Mouse (Mus musculus): Measurements from ENCODE around the gene Adamts18. TPM values are rescaled to one million over a fixed set of nuclear protein-coding genes. Genes with fewer than 3 reads are reported as not detected.
A peak's percentile ranks its signal among the peaks of the same experiment; 100 is the strongest.

Adamts18 gene
- polyA plus RNA-seq, 1 experiment from 2014 or later, result 6.3 TPM

DNA sequence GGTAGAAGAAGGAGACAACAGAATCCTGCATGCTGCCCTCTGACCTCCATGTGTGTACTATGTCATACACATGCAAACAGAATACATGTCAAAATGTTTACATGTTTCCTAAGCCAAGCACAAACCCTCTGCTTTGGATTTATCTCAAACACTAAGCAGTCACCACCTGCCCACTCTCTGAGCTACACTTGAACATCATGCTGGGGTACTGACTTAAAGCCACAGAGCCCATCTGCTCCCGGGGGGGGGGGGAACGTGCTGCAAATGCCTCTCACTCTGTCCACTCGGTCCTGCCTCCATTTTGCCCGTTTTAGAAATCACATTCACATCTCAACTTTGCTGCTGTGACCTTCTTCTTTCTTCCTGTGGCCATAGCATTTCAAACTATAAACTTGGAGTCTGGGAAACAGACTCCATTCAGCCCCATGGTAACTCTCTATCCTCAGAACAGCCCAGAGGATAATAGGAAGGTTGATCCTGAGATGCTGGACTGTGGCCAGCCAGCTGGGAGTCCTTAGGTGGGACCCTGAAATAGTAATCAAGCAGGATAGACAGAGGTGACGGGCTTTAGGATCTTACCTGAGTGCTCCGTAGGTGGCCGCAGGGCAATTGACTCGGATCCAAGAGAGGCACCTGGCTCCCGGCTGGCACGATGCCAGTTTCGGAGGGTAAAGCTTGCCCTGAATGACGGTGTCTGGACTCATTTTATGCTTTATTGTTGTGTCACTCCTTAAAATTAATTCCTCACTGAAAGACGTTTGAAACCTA is 17.0 kb upstream of the Adamts18 start:
- 0 out of 2 replicates have a peak, but pooled peaks have one; percentile 37 for ATAC-seq (ENCODE audit: insufficient number of reproducible peaks, insufficient read depth, low FRiP score, low TSS enrichment, low read depth)
- H3K27ac ChIP-seq, result 0 out of 2 replicates have a peak overlapping the region, but pooled peaks have one; percentile 2
- H3K9me3 ChIP-seq, result 0 out of 2 replicates have a peak, but pooled peaks cover 12% of the 10 kb centered on the region
- no peaks in the 10 kb centered on the region for H3K36me3 ChIP-seq
- H3K9ac ChIP-seq (replicated peaks), result no peak overlapping the region
- no peak overlapping the region for H3K4me3 ChIP-seq (replicated peaks)
- peaks cover 3% of the 10 kb centered on the region; the same call in 1 of the 2 replicates for H3K27me3 ChIP-seq
- 54% methylated on average over 13 of the region's 13 CpGs for WGBS
- no peak overlapping the region for H3K4me2 ChIP-seq
- H3K4me1 ChIP-seq (replicated peaks), result peaks cover 15% of the 10 kb centered on the region

DNA sequence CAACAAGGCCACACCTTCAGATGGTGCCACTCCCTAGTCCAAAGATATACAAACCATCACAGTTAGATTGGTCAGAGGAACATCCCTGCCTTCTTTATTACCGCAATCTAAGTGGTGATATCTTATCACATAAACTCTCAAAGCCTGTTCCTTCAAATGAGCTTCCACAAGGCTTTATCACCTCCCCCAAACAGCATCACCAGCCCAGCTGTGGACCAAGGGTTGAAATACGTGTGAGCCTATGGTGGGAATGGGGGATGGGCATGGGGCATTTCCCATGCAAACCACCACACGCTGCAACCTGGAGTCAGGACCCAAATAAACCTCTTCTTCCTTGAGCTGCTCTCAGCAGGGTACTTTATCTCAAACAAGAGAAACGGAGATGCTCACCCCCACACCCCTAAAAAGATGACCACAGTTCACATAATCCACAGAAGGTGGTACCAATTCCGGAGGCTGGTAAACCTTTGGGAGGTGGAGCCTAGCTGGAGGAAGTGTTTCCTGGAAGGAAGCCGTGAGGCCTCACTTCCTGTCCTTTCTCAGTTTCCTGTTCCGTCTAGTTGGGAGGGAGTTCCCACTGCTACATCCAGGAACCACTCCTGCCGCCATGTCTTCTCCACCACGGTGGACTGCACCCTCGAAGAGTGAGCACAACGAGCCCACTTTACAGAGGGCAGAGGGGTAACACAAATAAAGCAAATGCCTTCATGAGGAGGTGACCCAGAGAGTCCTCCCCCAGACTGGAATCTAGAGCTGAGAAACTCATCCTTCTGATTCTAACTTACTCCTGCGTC is 11.5 kb upstream of the Adamts18 start:
- Histone ChIP-seq H3K36me3 (no peaks in the 10 kb centered on the region), H3K9me3 (0 out of 2 replicates have a peak, but pooled peaks cover 12% of the 10 kb centered on the region), H3K27ac (no peak overlapping the region), H3K9ac (replicated peaks) (no peak overlapping the region), H3K4me3 (replicated peaks) (no peak overlapping the region), H3K4me1 (replicated peaks) (peaks cover 13% of the 10 kb centered on the region), H3K27me3 (no peaks in the 10 kb centered on the region), H3K4me2 (no peak overlapping the region)
- no peak for ATAC-seq (ENCODE audit: insufficient number of reproducible peaks, insufficient read depth, low FRiP score, low TSS enrichment, low read depth)
- 89% methylated on average over 12 of the region's 12 CpGs for WGBS

DNA sequence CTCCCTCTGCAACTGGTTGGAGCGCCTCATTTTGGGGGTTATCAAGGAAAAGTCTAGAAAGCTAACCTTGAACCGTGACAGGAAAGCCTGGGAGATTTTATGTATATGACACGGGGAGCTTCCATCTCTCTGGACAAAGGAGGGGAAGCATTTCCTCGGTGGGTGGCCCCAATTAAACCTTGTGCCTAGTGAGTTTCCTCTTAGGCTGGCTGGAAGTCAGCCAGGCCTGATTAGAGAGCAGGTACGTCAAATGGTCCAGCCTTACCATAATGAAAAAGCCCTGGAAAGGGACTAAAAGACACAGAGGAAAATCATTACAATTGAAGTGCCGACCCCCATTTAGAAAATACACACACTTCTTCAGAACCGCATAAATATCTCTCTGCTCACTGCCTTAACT is 10.3 kb upstream of the Adamts18 start:
- no peaks in the 10 kb centered on the region for H3K27me3 ChIP-seq
- H3K4me3 ChIP-seq (replicated peaks), result no peak overlapping the region
- 0 out of 2 replicates have a peak, but pooled peaks cover 5% of the 10 kb centered on the region for H3K9me3 ChIP-seq
- H3K4me2 ChIP-seq, result no peak overlapping the region
- H3K9ac ChIP-seq (replicated peaks), result no peak overlapping the region
- peaks cover 16% of the 10 kb centered on the region for H3K4me1 ChIP-seq (replicated peaks)
- no peak overlapping the region for H3K27ac ChIP-seq
- ATAC-seq (ENCODE audit: insufficient number of reproducible peaks, insufficient read depth, low FRiP score, low TSS enrichment, low read depth), result no peak
- H3K36me3 ChIP-seq, result no peaks in the 10 kb centered on the region
- WGBS, result 32% methylated on average over 7 of the region's 7 CpGs

- ATAC-seq (ENCODE audit: insufficient number of reproducible peaks, insufficient read depth, low FRiP score, low TSS enrichment, low read depth), result no peak
Measured at GRCm38 (mm10) chr8:113854622-113855293, 6.2 kb upstream of the Adamts18 start.

GRCm38 (mm10) chr8:113853714-113854113 is 5.2 kb upstream of the Adamts18 start:
- Histone ChIP-seq H3K4me2 (no peak overlapping the region), H3K36me3 (no peaks in the 10 kb centered on the region), H3K27me3 (peaks cover 26% of the 10 kb centered on the region), H3K4me3 (replicated peaks) (no peak overlapping the region), H3K27ac (0 out of 2 replicates have a peak overlapping the region, but pooled peaks have one; percentile 23), H3K9me3 (peaks cover 3% of the 10 kb centered on the region; the same call in 1 of the 2 replicates), H3K9ac (replicated peaks) (no peak overlapping the region), H3K4me1 (replicated peaks) (peaks cover 23% of the 10 kb centered on the region)
- ATAC-seq (ENCODE audit: insufficient number of reproducible peaks, insufficient read depth, low FRiP score, low TSS enrichment, low read depth), result peak; percentile 24; the same call in 1 of the 2 replicates
- 44% methylated on average over 4 of the region's 4 CpGs for WGBS

More at GRCm38 (mm10) chr8:113854622-113855293, 6.2 kb upstream of the Adamts18 start:
- Histone ChIP-seq H3K27ac (no peak overlapping the region), H3K36me3 (no peaks in the 10 kb centered on the region), H3K4me2 (no peak overlapping the region), H3K4me1 (replicated peaks) (peaks cover 19% of the 10 kb centered on the region), H3K27me3 (peaks cover 16% of the 10 kb centered on the region), H3K9me3 (peaks cover 3% of the 10 kb centered on the region; the same call in 1 of the 2 replicates), H3K9ac (replicated peaks) (no peak overlapping the region), H3K4me3 (replicated peaks) (no peak overlapping the region)
- WGBS, result 79% methylated on average over 8 of the region's 8 CpGs

DNA sequence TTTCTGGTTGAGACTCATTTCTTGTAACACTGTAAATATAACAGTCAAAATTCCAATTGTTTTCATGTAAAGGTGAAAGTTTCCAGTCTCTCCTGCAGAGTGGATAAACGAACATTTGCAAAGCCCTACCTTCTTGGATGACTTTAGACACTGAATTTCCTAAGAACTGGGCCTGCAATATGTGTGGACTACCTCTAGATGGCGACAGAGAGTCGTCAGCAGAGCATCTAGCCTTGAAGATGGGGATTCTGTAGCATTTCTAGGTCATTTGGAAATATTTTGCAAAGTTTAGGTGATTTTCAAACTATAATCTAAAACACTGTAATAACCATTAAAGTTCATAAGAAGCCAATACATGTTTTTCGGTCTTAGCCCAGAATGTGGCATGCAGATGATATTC is 3.1 kb upstream of the Adamts18 start:
- WGBS, result 43% methylated on average over 4 of the region's 4 CpGs
- H3K4me1 ChIP-seq (replicated peaks), result peaks cover 31% of the 10 kb centered on the region
- H3K9me3 ChIP-seq, result peaks cover 3% of the 10 kb centered on the region; the same call in 1 of the 2 replicates
- H3K27ac ChIP-seq, result no peak overlapping the region
- H3K9ac ChIP-seq (replicated peaks), result no peak overlapping the region
- H3K27me3 ChIP-seq, result peaks cover 47% of the 10 kb centered on the region
- no peak overlapping the region for H3K4me3 ChIP-seq (replicated peaks)
- ATAC-seq (ENCODE audit: insufficient number of reproducible peaks, insufficient read depth, low FRiP score, low TSS enrichment, low read depth), result no peak
- no peak overlapping the region for H3K4me2 ChIP-seq
- H3K36me3 ChIP-seq, result no peaks in the 10 kb centered on the region

- Histone ChIP-seq H3K4me1 (replicated peaks) (peaks cover 22% of the 10 kb centered on the region), H3K9ac (replicated peaks) (peak overlapping the region; percentile 47), H3K27ac (peak overlapping the region; percentile 29; the same call in 1 of the 2 replicates), H3K27me3 (peaks cover 73% of the 10 kb centered on the region), H3K36me3 (no peaks in the 10 kb centered on the region), H3K4me2 (peak overlapping the region; percentile 96), H3K9me3 (peaks cover 3% of the 10 kb centered on the region; the same call in 1 of the 2 replicates), H3K4me3 (replicated peaks) (peak overlapping the region; percentile 49)
- ATAC-seq (ENCODE audit: insufficient number of reproducible peaks, insufficient read depth, low FRiP score, low TSS enrichment, low read depth), result peak; percentile 60; the same call in 1 of the 2 replicates
- under 1% methylated on average over 46 of the region's 50 CpGs for WGBS
Measured at GRCm38 (mm10) chr8:113848081-113848652, 371 bp downstream of the Adamts18 start.

GRCm38 (mm10) chr8:113847606-113848080 is 895 bp downstream of the Adamts18 start:
- peak overlapping the region; percentile 96 for H3K4me2 ChIP-seq
- WGBS, result 23% methylated on average over 12 of the region's 12 CpGs
- peaks cover 20% of the 10 kb centered on the region for H3K4me1 ChIP-seq (replicated peaks)
- H3K9me3 ChIP-seq, result peaks cover 3% of the 10 kb centered on the region; the same call in 1 of the 2 replicates
- peak overlapping the region; percentile 49 for H3K4me3 ChIP-seq (replicated peaks)
- no peak overlapping the region for H3K9ac ChIP-seq (replicated peaks)
- no peak overlapping the region for H3K27ac ChIP-seq
- no peak for ATAC-seq (ENCODE audit: insufficient number of reproducible peaks, insufficient read depth, low FRiP score, low TSS enrichment, low read depth)
- H3K27me3 ChIP-seq, result peaks cover 77% of the 10 kb centered on the region
- H3K36me3 ChIP-seq, result no peaks in the 10 kb centered on the region

DNA sequence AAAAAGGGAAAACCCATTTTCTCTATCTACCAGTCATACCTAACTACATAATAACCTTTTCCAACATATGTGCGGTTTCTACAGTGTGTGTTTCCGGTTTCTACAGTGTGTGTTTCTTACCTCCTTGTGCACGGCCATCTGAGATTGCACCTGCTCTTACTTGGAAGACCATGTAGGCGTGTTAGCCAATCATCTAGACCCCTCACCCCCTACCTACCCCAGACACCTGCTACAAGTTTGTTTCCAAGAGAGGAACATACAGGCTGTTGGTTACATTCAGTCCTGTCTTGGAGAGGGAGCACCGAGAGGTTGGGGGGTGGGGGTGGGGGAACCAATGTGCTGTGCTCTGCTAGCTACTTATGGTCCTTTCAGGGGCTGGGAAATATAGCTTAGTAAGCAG is 1.9 kb downstream of the Adamts18 start:
- no peak overlapping the region for H3K4me3 ChIP-seq (replicated peaks)
- no peaks in the 10 kb centered on the region for H3K36me3 ChIP-seq
- WGBS, result 67% methylated on average over 5 of the region's 5 CpGs
- no peak overlapping the region for H3K27ac ChIP-seq
- H3K27me3 ChIP-seq, result peaks cover 77% of the 10 kb centered on the region
- peaks cover 20% of the 10 kb centered on the region for H3K4me1 ChIP-seq (replicated peaks)
- no peak overlapping the region for H3K9ac ChIP-seq (replicated peaks)
- peaks cover 2% of the 10 kb centered on the region; the same call in 1 of the 2 replicates for H3K9me3 ChIP-seq
- no peak for ATAC-seq (ENCODE audit: insufficient number of reproducible peaks, insufficient read depth, low FRiP score, low TSS enrichment, low read depth)
- peak overlapping the region; percentile 19 for H3K4me2 ChIP-seq

DNA sequence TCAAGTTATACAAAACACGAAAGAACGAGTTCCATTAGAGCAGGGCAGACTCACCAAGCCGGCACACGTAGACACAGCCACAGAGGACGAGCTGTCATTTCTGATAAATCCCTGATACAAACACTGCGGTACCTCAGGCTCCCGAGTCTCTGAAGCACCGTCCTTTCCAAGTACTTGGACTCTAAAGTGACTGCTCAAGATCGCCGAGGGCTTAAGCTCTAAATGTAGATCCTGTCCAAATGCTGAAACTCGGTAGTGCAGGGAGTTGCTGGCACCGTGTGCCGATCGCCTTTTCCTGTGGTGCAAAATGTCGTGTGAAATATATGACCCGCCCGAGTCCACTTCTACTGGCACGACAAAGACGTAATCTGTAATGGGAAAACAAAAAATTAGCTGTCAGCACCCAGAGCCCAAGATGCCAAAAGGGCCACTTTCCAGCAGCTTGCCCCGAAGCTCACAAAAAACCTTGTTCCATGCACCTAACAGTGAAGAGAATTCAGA is 3.7 kb downstream of the Adamts18 start:
- no peak for ATAC-seq (ENCODE audit: insufficient number of reproducible peaks, insufficient read depth, low FRiP score, low TSS enrichment, low read depth)
- H3K27ac ChIP-seq, result no peak overlapping the region
- H3K27me3 ChIP-seq, result peaks cover 62% of the 10 kb centered on the region
- H3K9me3 ChIP-seq, result no peaks in the 10 kb centered on the region
- no peak overlapping the region for H3K9ac ChIP-seq (replicated peaks)
- H3K4me2 ChIP-seq, result peak overlapping the region; percentile 21; the same call in 1 of the 2 replicates
- H3K4me1 ChIP-seq (replicated peaks), result peaks cover 20% of the 10 kb centered on the region
- 39% methylated on average over 20 of the region's 20 CpGs for WGBS
- H3K36me3 ChIP-seq, result no peaks in the 10 kb centered on the region
- no peak overlapping the region for H3K4me3 ChIP-seq (replicated peaks)
